Mouse (Mus musculus): ENCODE measurements around the gene Mpped2. TPM values are rescaled to one million over a fixed set of nuclear protein-coding genes. Genes with fewer than 3 reads are reported as not detected.

The Mpped2 gene
- polyA plus RNA-seq, 1 experiment = not detected

DNA sequence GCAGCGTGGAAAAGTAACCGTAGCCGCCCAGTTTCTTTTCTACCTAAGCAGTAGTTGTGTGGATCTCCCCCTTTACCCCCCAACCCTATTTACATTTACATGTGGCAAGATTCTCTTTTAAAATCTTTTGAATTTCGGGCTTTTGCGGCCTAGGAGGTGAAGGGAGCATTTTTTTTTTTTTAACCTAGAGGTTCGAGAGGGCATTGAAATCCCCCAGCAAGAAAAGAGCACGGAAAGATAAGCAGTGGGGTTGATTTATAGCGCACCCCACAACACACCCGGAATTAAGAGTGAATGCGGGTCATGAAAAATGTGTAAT lies 1.5 kb downstream of the Mpped2 start:
- no peaks in the 10 kb centered on the region for H3K79me2 ChIP-seq (ENCODE audit: control insufficient read depth, insufficient read depth)
- H3K79me3 ChIP-seq (ENCODE audit: low read depth) = no peaks in the 10 kb centered on the region
- H3K4me3 ChIP-seq (ENCODE audit: insufficient read depth, poor library complexity, severe bottlenecking) = no peak overlapping the region
- no peak overlapping the region for H3ac ChIP-seq (ENCODE audit: control insufficient read depth, insufficient read length, low read depth)
- no peak for TF ChIP-seq MYOG (IDR thresholded peaks at IDR 0.05; ENCODE audit: control insufficient read depth, extremely low read depth, insufficient read length)
- no peak for TF ChIP-seq MYOD1 (IDR thresholded peaks at IDR 0.05; ENCODE audit: control insufficient read depth, insufficient read length, low read depth)
- TF ChIP-seq USF1 (IDR thresholded peaks at IDR 0.05; ENCODE audit: low read depth) = no peak
- TF ChIP-seq CTCF (IDR thresholded peaks at IDR 0.05; ENCODE audit: control insufficient read depth, insufficient read depth, insufficient read length) = no peak
- no peak for TF ChIP-seq FOSL1 (IDR thresholded peaks at IDR 0.05; ENCODE audit: insufficient read depth, low read length, poor library complexity, severe bottlenecking)
- no peak for TF ChIP-seq CEBPB (IDR thresholded peaks at IDR 0.05; ENCODE audit: low read depth)
- no peak for TF ChIP-seq MAX (IDR thresholded peaks at IDR 0.05)
- peaks cover 9% of the 10 kb centered on the region for H3K27me3 ChIP-seq (ENCODE audit: control insufficient read depth, insufficient read depth, insufficient read length)
- no peaks in the 10 kb centered on the region for H3K36me3 ChIP-seq (ENCODE audit: control insufficient read depth, insufficient read depth)

DNA sequence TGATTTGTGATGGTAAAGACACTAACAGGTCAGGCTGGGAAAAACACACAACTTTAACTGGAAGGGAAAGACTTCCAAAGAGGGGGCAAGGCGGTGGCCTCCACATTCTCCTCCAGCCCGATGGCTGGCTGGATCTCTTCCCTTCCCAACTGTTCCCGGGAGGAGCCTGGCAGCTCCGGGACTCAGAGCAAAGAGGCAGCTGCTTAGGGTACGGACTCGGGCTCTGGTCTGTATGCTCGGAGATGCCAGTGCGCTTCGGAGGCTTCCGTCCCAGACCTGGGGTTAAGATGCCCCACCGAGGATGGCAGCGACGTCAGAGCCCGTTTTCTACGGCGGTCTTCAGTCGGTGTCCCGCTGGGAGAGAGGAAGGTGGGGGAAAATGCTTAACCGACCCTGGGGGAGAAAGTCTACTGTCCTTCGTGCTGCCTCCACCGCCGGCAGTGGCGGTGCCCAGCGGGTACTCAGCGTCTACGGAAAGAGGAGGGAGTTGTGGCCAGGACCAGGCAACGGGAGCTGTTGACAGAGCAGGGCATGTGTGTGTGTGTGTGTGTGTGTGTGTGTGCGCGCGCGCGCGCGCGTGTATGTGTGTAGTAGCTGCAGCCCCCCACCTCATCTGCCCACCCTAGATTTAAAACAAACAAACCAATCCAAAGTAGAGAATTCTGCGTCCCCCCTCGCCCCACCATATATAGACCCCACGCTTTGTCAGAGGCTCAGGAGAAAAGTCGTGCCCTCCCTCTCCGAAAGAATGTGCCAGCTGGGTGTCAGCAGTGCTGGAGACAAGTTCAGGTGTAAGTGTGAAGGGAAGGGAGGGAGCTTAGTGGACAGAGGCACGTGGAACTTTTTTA lies 2.0 kb downstream of the Mpped2 start:
- H3K79me3 ChIP-seq (ENCODE audit: low read depth) = no peaks in the 10 kb centered on the region
- no peaks in the 10 kb centered on the region for H3K36me3 ChIP-seq (ENCODE audit: control insufficient read depth, insufficient read depth)
- H3ac ChIP-seq (ENCODE audit: control insufficient read depth, insufficient read length, low read depth) = no peak overlapping the region
- H3K4me3 ChIP-seq (ENCODE audit: insufficient read depth, poor library complexity, severe bottlenecking) = no peak overlapping the region
- H3K79me2 ChIP-seq (ENCODE audit: control insufficient read depth, insufficient read depth) = no peaks in the 10 kb centered on the region
- peaks cover 9% of the 10 kb centered on the region for H3K27me3 ChIP-seq (ENCODE audit: control insufficient read depth, insufficient read depth, insufficient read length)
- no peak for TF ChIP-seq CEBPB (IDR thresholded peaks at IDR 0.05; ENCODE audit: low read depth)
- TF ChIP-seq USF1 (IDR thresholded peaks at IDR 0.05; ENCODE audit: low read depth) = no peak
- no peak for TF ChIP-seq MYOD1 (IDR thresholded peaks at IDR 0.05; ENCODE audit: control insufficient read depth, insufficient read length, low read depth)

DNA sequence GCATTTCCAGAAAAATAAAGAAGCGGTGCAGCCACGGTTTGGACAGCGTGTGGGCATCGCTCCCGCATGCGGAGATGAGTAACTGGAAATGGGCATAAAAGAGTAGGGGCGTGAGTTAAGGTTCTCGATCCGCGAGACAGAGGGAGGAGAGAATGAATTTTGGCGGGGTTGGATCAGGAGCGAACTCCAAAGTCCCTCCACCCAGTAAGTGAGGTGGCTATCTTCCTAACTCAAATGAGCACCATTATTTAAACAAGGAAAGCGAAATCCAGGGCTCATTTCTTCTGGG lies 2.6 kb downstream of the Mpped2 start:
- H3ac ChIP-seq (ENCODE audit: control insufficient read depth, insufficient read length, low read depth) = no peak overlapping the region

DNA sequence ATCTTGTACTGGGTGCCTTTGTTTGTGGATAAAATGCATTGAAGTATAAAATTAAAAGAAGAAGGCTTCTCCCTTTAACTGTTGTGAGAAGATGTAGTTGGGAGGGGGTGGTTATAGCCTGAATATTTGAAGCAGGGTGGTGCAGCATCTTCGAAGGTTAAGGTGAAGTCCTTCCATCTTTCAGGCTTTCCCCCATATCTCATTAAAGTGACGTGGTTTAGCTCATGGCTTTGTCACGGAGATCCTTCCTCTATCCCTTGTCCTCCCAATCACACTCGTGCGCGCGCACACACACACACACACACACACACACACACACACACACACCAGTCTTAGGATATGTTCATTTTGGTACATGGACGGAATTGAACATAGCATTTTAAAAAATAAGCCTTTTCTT lies 3.3 kb downstream of the Mpped2 start:
- Histone ChIP-seq H3ac (ENCODE audit: control insufficient read depth, insufficient read length, low read depth) (no peak overlapping the region), H3K4me3 (ENCODE audit: insufficient read depth, poor library complexity, severe bottlenecking) (no peak overlapping the region), H3K79me3 (ENCODE audit: low read depth) (no peaks in the 10 kb centered on the region), H3K36me3 (ENCODE audit: control insufficient read depth, insufficient read depth) (no peaks in the 10 kb centered on the region), H3K79me2 (ENCODE audit: control insufficient read depth, insufficient read depth) (no peaks in the 10 kb centered on the region), H3K27me3 (ENCODE audit: control insufficient read depth, insufficient read depth, insufficient read length) (peaks cover 9% of the 10 kb centered on the region)
- no peak for TF ChIP-seq CEBPB (IDR thresholded peaks at IDR 0.05; ENCODE audit: low read depth)
- TF ChIP-seq CTCF (IDR thresholded peaks at IDR 0.05; ENCODE audit: control insufficient read depth, insufficient read depth, insufficient read length) = no peak
- no peak for TF ChIP-seq MYOG (IDR thresholded peaks at IDR 0.05; ENCODE audit: control insufficient read depth, extremely low read depth, insufficient read length)
- no peak for TF ChIP-seq MAX (IDR thresholded peaks at IDR 0.05)
- no peak for TF ChIP-seq MYOD1 (IDR thresholded peaks at IDR 0.05; ENCODE audit: control insufficient read depth, insufficient read length, low read depth)

More for the DNA sequence above, 2.6 kb downstream of the Mpped2 start:
- no peak for TF ChIP-seq MYOD1 (IDR thresholded peaks at IDR 0.05; ENCODE audit: control insufficient read depth, insufficient read length, low read depth)
- TF ChIP-seq MYOG (IDR thresholded peaks at IDR 0.05; ENCODE audit: control insufficient read depth, extremely low read depth, insufficient read length) = no peak
- TF ChIP-seq MAX (IDR thresholded peaks at IDR 0.05) = no peak
- TF ChIP-seq USF1 (IDR thresholded peaks at IDR 0.05; ENCODE audit: low read depth) = no peak
- TF ChIP-seq CTCF (IDR thresholded peaks at IDR 0.05; ENCODE audit: control insufficient read depth, insufficient read depth, insufficient read length) = no peak
- TF ChIP-seq CEBPB (IDR thresholded peaks at IDR 0.05; ENCODE audit: low read depth) = no peak
- no peak for TF ChIP-seq FOSL1 (IDR thresholded peaks at IDR 0.05; ENCODE audit: insufficient read depth, low read length, poor library complexity, severe bottlenecking)
- Histone ChIP-seq H3K27me3 (ENCODE audit: control insufficient read depth, insufficient read depth, insufficient read length) (peaks cover 9% of the 10 kb centered on the region), H3K79me2 (ENCODE audit: control insufficient read depth, insufficient read depth) (no peaks in the 10 kb centered on the region), H3K36me3 (ENCODE audit: control insufficient read depth, insufficient read depth) (no peaks in the 10 kb centered on the region), H3K79me3 (ENCODE audit: low read depth) (no peaks in the 10 kb centered on the region), H3K4me3 (ENCODE audit: insufficient read depth, poor library complexity, severe bottlenecking) (no peak overlapping the region)

DNA sequence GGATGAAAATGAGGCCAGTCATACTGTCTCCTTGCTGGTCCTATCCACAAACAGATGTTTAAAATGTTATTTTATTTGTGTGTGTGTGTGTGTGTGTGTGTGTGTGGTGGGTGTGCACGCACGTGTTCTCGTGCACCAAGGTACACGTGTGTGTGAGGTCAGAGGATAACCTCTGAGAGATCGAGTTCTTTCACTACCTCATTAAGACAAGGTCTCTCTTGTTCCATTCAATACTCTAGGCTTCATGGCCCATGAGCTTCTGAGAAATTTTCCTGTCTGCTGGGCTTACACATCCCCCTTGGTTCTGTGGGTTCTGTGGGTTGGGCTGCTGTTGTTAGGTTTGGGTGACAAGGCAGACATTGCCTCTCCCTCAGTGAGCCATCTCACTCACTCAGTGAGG lies 12.6 kb downstream of the Mpped2 start:
- Histone ChIP-seq H3K36me3 (ENCODE audit: control insufficient read depth, insufficient read depth) (no peaks in the 10 kb centered on the region), H3K79me3 (ENCODE audit: low read depth) (no peaks in the 10 kb centered on the region), H3ac (ENCODE audit: control insufficient read depth, insufficient read length, low read depth) (no peak overlapping the region)

DNA sequence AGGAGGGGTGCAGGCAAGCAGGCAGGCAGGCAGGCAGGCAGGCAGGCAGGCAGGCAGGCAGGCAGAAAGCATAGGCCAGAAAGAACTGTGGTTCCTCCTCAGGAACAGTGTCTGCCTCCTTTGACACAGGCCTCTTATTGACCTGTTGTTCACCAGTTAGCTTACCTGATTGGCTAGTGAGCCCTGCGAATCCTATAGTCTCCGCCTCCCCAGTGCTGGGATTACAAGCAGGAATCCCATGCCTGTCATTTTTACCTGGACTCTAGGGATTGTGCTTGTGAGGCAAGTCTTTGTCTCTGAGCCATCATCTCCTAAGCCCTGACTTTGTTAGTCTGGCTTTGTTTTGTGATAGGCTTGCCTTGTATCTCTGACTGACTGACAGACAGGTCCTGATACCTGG lies 14.1 kb downstream of the Mpped2 start:
- Histone ChIP-seq H3K79me2 (ENCODE audit: control insufficient read depth, insufficient read depth) (no peaks in the 10 kb centered on the region), H3ac (ENCODE audit: control insufficient read depth, insufficient read length, low read depth) (no peak overlapping the region), H3K27me3 (ENCODE audit: control insufficient read depth, insufficient read depth, insufficient read length) (no peaks in the 10 kb centered on the region), H3K4me3 (ENCODE audit: insufficient read depth, poor library complexity, severe bottlenecking) (no peak overlapping the region), H3K36me3 (ENCODE audit: control insufficient read depth, insufficient read depth) (no peaks in the 10 kb centered on the region), H3K79me3 (ENCODE audit: low read depth) (no peaks in the 10 kb centered on the region)
- TF ChIP-seq MYOG (IDR thresholded peaks at IDR 0.05; ENCODE audit: control insufficient read depth, extremely low read depth, insufficient read length) (no peak), FOSL1 (IDR thresholded peaks at IDR 0.05; ENCODE audit: insufficient read depth, low read length, poor library complexity, severe bottlenecking) (no peak), MYOD1 (IDR thresholded peaks at IDR 0.05; ENCODE audit: control insufficient read depth, insufficient read length, low read depth) (no peak), CTCF (IDR thresholded peaks at IDR 0.05; ENCODE audit: control insufficient read depth, insufficient read depth, insufficient read length) (no peak), CEBPB (IDR thresholded peaks at IDR 0.05; ENCODE audit: low read depth) (no peak), MAX (IDR thresholded peaks at IDR 0.05) (no peak), USF1 (IDR thresholded peaks at IDR 0.05; ENCODE audit: low read depth) (no peak)

More for the DNA sequence above, 12.6 kb downstream of the Mpped2 start:
- Histone ChIP-seq H3K79me2 (ENCODE audit: control insufficient read depth, insufficient read depth) (no peaks in the 10 kb centered on the region), H3K27me3 (ENCODE audit: control insufficient read depth, insufficient read depth, insufficient read length) (no peaks in the 10 kb centered on the region), H3K4me3 (ENCODE audit: insufficient read depth, poor library complexity, severe bottlenecking) (no peak overlapping the region)
- TF ChIP-seq MYOD1 (IDR thresholded peaks at IDR 0.05; ENCODE audit: control insufficient read depth, insufficient read length, low read depth) = no peak
- no peak for TF ChIP-seq CTCF (IDR thresholded peaks at IDR 0.05; ENCODE audit: control insufficient read depth, insufficient read depth, insufficient read length)
- no peak for TF ChIP-seq MAX (IDR thresholded peaks at IDR 0.05)
- TF ChIP-seq MYOG (IDR thresholded peaks at IDR 0.05; ENCODE audit: control insufficient read depth, extremely low read depth, insufficient read length) = no peak
- no peak for TF ChIP-seq CEBPB (IDR thresholded peaks at IDR 0.05; ENCODE audit: low read depth)
- TF ChIP-seq FOSL1 (IDR thresholded peaks at IDR 0.05; ENCODE audit: insufficient read depth, low read length, poor library complexity, severe bottlenecking) = no peak
- TF ChIP-seq USF1 (IDR thresholded peaks at IDR 0.05; ENCODE audit: low read depth) = no peak
